Mouse (Mus musculus): ENCODE results near the gene 2310007B03Rik. TPM values are rescaled to one million over a fixed set of nuclear protein-coding genes. Genes with fewer than 3 reads are reported as not detected.
A peak's percentile ranks its signal among the peaks of the same experiment; 100 is the strongest.

The 2310007B03Rik gene
- total and polyA plus RNA-seq, 2 experiments from 2014 or later: 0.07 to 0.76 TPM

- Histone ChIP-seq H3K9ac (replicated peaks; ENCODE audit: low read depth, low read length) (no peak overlapping the region), H3K27me3 (ENCODE audit: control insufficient read depth, insufficient read depth, low read length) (peaks cover 6% of the 10 kb centered on the region; the same call in 1 of the 2 replicates), H3K36me3 (replicated peaks; ENCODE audit: control insufficient read depth, insufficient read depth, low read length) (no peaks in the 10 kb centered on the region), H3K27ac (ENCODE audit: low read depth) (no peak overlapping the region), H3K4me3 (ENCODE audit: low read depth, low read length) (no peak overlapping the region), H3K9me3 (replicated peaks; ENCODE audit: control insufficient read depth, low read length) (no peaks in the 10 kb centered on the region), H3K4me2 (ENCODE audit: low read depth, low read length) (no peak overlapping the region), H3K4me1 (ENCODE audit: control insufficient read depth, insufficient read depth) (no peaks in the 10 kb centered on the region)
- TF ChIP-seq CTCF (IDR thresholded peaks at IDR 0.05; ENCODE audit: low read depth) (peak; percentile 78), EP300 (IDR thresholded peaks at IDR 0.05; ENCODE audit: low read depth) (no peak)
- 28% methylated on average over 6 of the region's 6 CpGs for WGBS
- ATAC-seq (ENCODE audit: insufficient read depth, low read depth): peak; percentile 62
- DNase-seq (ENCODE audit: low spot score): peak; percentile 52
Observed at GRCm38 (mm10) chr1:93128710-93129349, 31.9 kb downstream of the 2310007B03Rik start.

- H3K9me3 ChIP-seq (replicated peaks; ENCODE audit: control insufficient read depth, low read length): no peaks in the 10 kb centered on the region
- 76% methylated on average over 8 of the region's 8 CpGs for WGBS
- no peak for TF ChIP-seq CTCF (IDR thresholded peaks at IDR 0.05; ENCODE audit: low read depth)
- no peak for TF ChIP-seq EP300 (IDR thresholded peaks at IDR 0.05; ENCODE audit: low read depth)
- no peak overlapping the region for H3K9ac ChIP-seq (replicated peaks; ENCODE audit: low read depth, low read length)
- no peak overlapping the region for H3K4me2 ChIP-seq (ENCODE audit: low read depth, low read length)
- H3K36me3 ChIP-seq (replicated peaks; ENCODE audit: control insufficient read depth, insufficient read depth, low read length): no peaks in the 10 kb centered on the region
- no peak for DNase-seq (ENCODE audit: low spot score)
- no peaks in the 10 kb centered on the region for H3K4me1 ChIP-seq (ENCODE audit: control insufficient read depth, insufficient read depth)
- peaks cover 6% of the 10 kb centered on the region; the same call in 1 of the 2 replicates for H3K27me3 ChIP-seq (ENCODE audit: control insufficient read depth, insufficient read depth, low read length)
- no peak overlapping the region for H3K27ac ChIP-seq (ENCODE audit: low read depth)
- H3K4me3 ChIP-seq (ENCODE audit: low read depth, low read length): no peak overlapping the region
- ATAC-seq (ENCODE audit: insufficient read depth, low read depth): no peak
Observed at GRCm38 (mm10) chr1:93128209-93128608, 32.5 kb downstream of the 2310007B03Rik start.

- H3K27ac ChIP-seq (ENCODE audit: low read depth): no peak overlapping the region
- DNase-seq (ENCODE audit: low spot score): no peak
- no peak overlapping the region for H3K4me2 ChIP-seq (ENCODE audit: low read depth, low read length)
- H3K9me3 ChIP-seq (replicated peaks; ENCODE audit: control insufficient read depth, low read length): no peaks in the 10 kb centered on the region
- no peak overlapping the region for H3K4me3 ChIP-seq (ENCODE audit: low read depth, low read length)
- ATAC-seq (ENCODE audit: insufficient read depth, low read depth): no peak
- TF ChIP-seq CTCF (IDR thresholded peaks at IDR 0.05; ENCODE audit: low read depth): peak; percentile 12; the same call in 1 of the 2 replicates
- TF ChIP-seq EP300 (IDR thresholded peaks at IDR 0.05; ENCODE audit: low read depth): no peak
- H3K4me1 ChIP-seq (ENCODE audit: control insufficient read depth, insufficient read depth): no peaks in the 10 kb centered on the region
- H3K9ac ChIP-seq (replicated peaks; ENCODE audit: low read depth, low read length): no peak overlapping the region
- no peaks in the 10 kb centered on the region for H3K27me3 ChIP-seq (ENCODE audit: control insufficient read depth, insufficient read depth, low read length)
- H3K36me3 ChIP-seq (replicated peaks; ENCODE audit: control insufficient read depth, insufficient read depth, low read length): no peaks in the 10 kb centered on the region
- WGBS: 47% methylated on average over 5 of the region's 5 CpGs
Observed at GRCm38 (mm10) chr1:93125256-93125655, 35.5 kb downstream of the 2310007B03Rik start.

GRCm38 (mm10) chr1:93124066-93124465, 36.7 kb downstream of the 2310007B03Rik start:
- Histone ChIP-seq H3K36me3 (replicated peaks; ENCODE audit: control insufficient read depth, insufficient read depth, low read length) (no peaks in the 10 kb centered on the region), H3K4me2 (ENCODE audit: low read depth, low read length) (no peak overlapping the region), H3K9me3 (replicated peaks; ENCODE audit: control insufficient read depth, low read length) (no peaks in the 10 kb centered on the region), H3K4me3 (ENCODE audit: low read depth, low read length) (no peak overlapping the region), H3K9ac (replicated peaks; ENCODE audit: low read depth, low read length) (no peak overlapping the region), H3K27me3 (ENCODE audit: control insufficient read depth, insufficient read depth, low read length) (no peaks in the 10 kb centered on the region), H3K27ac (ENCODE audit: low read depth) (no peak overlapping the region), H3K4me1 (ENCODE audit: control insufficient read depth, insufficient read depth) (no peaks in the 10 kb centered on the region)
- ATAC-seq (ENCODE audit: insufficient read depth, low read depth): no peak
- WGBS: 38% methylated on average over 8 of the region's 8 CpGs
- TF ChIP-seq EP300 (IDR thresholded peaks at IDR 0.05; ENCODE audit: low read depth) (no peak), CTCF (IDR thresholded peaks at IDR 0.05; ENCODE audit: low read depth) (no peak)
- no peak for DNase-seq (ENCODE audit: low spot score)

GRCm38 (mm10) chr1:93123179-93123854, 37.4 kb downstream of the 2310007B03Rik start:
- Histone ChIP-seq H3K27me3 (ENCODE audit: control insufficient read depth, insufficient read depth, low read length) (no peaks in the 10 kb centered on the region), H3K9me3 (replicated peaks; ENCODE audit: control insufficient read depth, low read length) (no peaks in the 10 kb centered on the region), H3K4me2 (ENCODE audit: low read depth, low read length) (no peak overlapping the region), H3K36me3 (replicated peaks; ENCODE audit: control insufficient read depth, insufficient read depth, low read length) (no peaks in the 10 kb centered on the region), H3K4me1 (ENCODE audit: control insufficient read depth, insufficient read depth) (no peaks in the 10 kb centered on the region), H3K9ac (replicated peaks; ENCODE audit: low read depth, low read length) (no peak overlapping the region), H3K27ac (ENCODE audit: low read depth) (no peak overlapping the region), H3K4me3 (ENCODE audit: low read depth, low read length) (no peak overlapping the region)
- no peak for DNase-seq (ENCODE audit: low spot score)
- 80% methylated on average over 11 of the region's 11 CpGs for WGBS
- no peak for ATAC-seq (ENCODE audit: insufficient read depth, low read depth)
- no peak for TF ChIP-seq EP300 (IDR thresholded peaks at IDR 0.05; ENCODE audit: low read depth)
- no peak for TF ChIP-seq CTCF (IDR thresholded peaks at IDR 0.05; ENCODE audit: low read depth)

Data from heart, postnatal 0 days (tissue).